Comparison of ENCODE assay signal across 25 mouse cellular contexts in the genomic region with DNA sequence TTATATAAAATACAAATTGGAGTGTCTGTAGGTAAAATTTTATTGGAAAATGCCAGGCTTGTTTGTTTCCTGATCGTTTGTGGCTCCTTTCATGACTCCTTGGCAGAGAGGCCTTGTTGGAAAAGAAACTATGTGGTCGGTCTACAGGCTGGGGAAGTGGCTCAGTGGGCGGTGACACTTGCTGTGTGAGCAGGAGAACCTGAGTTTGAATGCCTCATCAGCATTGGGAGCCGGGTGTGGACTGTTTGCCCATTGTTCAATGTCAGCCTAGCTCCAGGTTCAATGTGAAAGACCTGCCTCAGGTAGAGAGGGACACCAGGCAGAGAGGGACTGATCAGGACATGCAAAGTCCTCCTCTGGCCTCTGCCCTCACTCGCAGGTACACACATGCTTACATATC.
"Had no signal": no experiment of that assay in that cellular context is flagged by ENCODE, and none has a peak within 500 bp of the region (broad histone marks: within the 10 kb centered on the region; RNA-seq: fewer than 3 reads in every experiment).

No protein-coding gene starts in this region.

- H3K4me2 ChIP-seq: heart, embryonic 12.5 days; hindbrain, embryonic 12.5 days; hindbrain, embryonic 14.5 days; intestine, embryonic 15.5 days; limb, embryonic 13.5 days; limb, embryonic 15.5 days; liver, embryonic 12.5 days had no signal

- H3K36me3 ChIP-seq: heart, embryonic 12.5 days; hindbrain, embryonic 10.5 days; hindbrain, embryonic 12.5 days; intestine, embryonic 15.5 days; limb, embryonic 13.5 days; limb, embryonic 15.5 days; liver, embryonic 12.5 days had no signal

- ATAC-seq: hindbrain, embryonic 16.5 days; inflammation-experienced regulatory T-cells, adult 6 months; intestine, embryonic 15.5 days; intestine, postnatal 0 days; liver, embryonic 12.5 days had no signal

- H3K9me3 ChIP-seq: heart, embryonic 12.5 days; hindbrain, embryonic 10.5 days; hindbrain, embryonic 12.5 days; intestine, embryonic 15.5 days; limb, embryonic 13.5 days; limb, embryonic 15.5 days; liver, embryonic 12.5 days had no signal

- DNase-seq: gastrocnemius, adult 2 months; gastrocnemius, postnatal 10 days; gastrocnemius, postnatal 25 days; heart, postnatal 10 days; heart, postnatal 4 days; kidney, adult 18-20 months; kidney, postnatal 10 days; kidney, postnatal 25 days; kidney, postnatal 4 days; layer of hippocampus, adult 9-11 months; layer of hippocampus, postnatal 36 days; left cerebral cortex, postnatal 4 days had no signal

- H3K4me3 ChIP-seq: gastrocnemius, adult 2 months; heart, embryonic 12.5 days; hindbrain, embryonic 10.5 days; hindbrain, embryonic 12.5 days; intestine, embryonic 15.5 days; layer of hippocampus, adult 2 months; limb, embryonic 13.5 days; limb, embryonic 15.5 days; liver, embryonic 12.5 days had no signal

- H3K27me3 ChIP-seq: intestine, embryonic 15.5 days had no signal

- H3K4me1 ChIP-seq: heart, embryonic 12.5 days; intestine, embryonic 15.5 days; liver, embryonic 12.5 days had no signal

- H3K9ac ChIP-seq: heart, embryonic 12.5 days; hindbrain, embryonic 12.5 days; hindbrain, embryonic 14.5 days; intestine, embryonic 15.5 days; limb, embryonic 13.5 days; limb, embryonic 15.5 days; liver, embryonic 12.5 days; liver, embryonic 14.5 days had no signal

- H3K27ac ChIP-seq: gastrocnemius, adult 2 months; hindbrain, embryonic 10.5 days; hindbrain, embryonic 12.5 days; hindbrain, embryonic 14.5 days; intestine, embryonic 15.5 days; layer of hippocampus, adult 2 months; limb, embryonic 13.5 days; limb, embryonic 15.5 days; liver, embryonic 12.5 days; liver, embryonic 14.5 days had no signal
